Mouse (Mus musculus) left cerebral cortex, postnatal 10 days (tissue): ENCODE results near the gene B3glct. TPM values are rescaled to one million over a fixed set of nuclear protein-coding genes. Genes with fewer than 3 reads are reported as not detected.

Experiments
- DNase-seq, 2 experiments: peaks; one replicate each; pipeline ENCODE4 v3.0.0; 2021 to 2022; ENCODE audit warnings: low spot score in 2 of 2, mixed read lengths in 1 of 2; ENCODE audit errors: extremely low spot score in 1 of 2
- intact Hi-C: fragments of 180-260 bp; cut with DNase I; formaldehyde crosslinking; loops from one replicate; pipeline ENCODE4 v1.15.1; 2025
- total RNA-seq, 2 experiments: library from RNA; stranded (reverse); gene quantifications; 2 replicates each; pipeline ENCODE4 v1.2.3; 2021

The B3glct gene
- total RNA-seq, 2 experiments from 2014 or later = 25.2 to 28.1 TPM

DNA sequence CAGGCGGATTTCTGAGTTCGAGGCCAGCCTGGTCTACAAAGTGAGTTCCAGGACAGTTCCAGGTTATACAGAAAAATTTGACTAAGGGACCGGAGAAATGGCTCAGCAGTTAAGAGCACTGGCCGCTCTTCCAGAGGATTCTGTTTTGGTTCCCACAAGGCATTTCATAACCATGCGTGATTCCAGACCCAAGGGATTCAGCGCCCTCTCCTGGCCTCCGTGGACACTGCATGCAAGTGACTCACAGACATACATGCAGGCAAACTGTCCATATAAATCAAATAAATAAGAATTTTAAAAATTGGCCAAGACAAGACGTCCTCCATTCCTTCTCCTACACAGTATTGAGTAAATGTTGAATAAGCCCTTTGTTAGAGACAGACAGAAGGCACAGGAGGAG is 53.7 kb downstream of the B3glct start:
- no peak for DNase-seq
- intact Hi-C loops = no loop called here

DNA sequence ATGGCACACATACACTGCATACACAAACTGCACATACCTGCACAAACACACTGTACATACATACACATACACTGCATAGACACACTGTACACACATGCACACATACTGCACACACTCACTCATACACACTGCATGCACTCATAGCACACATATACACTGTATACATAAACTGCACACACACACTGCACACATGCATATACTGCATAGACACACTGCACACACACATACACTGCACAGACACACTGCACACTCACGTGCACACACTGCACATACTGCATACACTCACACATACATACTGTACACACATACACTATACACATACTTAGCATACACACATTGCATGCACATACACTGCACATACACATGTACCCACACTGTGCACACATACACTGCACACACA is 59.2 kb downstream of the B3glct start:
- intact Hi-C loops = no loop called here

DNA sequence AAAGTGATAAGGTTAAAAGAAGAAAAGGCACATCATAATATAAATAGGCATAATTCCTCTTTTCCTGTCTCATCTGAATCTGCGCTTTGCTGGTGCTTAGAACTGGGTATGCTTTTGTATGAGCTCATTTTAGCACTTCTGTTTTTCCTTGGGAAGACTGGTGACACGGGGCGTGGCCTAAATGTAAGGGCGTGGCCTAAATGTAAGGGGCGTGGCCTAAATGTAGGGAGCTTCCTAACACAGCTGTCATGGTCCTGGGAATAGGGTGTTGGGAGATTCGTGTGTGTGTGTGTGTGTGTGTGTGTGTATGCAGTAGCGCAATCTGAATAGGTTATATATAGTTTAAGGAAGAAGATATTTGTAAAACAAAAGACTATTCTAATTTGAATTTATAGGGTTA is 62.1 kb downstream of the B3glct start:
- DNase-seq = no peak
- intact Hi-C loops = loop anchor here (10.0 kb wide), 1 partner anchor 115 kb away; no protein-coding TSS in a partner anchor

More for the DNA sequence above, 59.2 kb downstream of the B3glct start:
- DNase-seq = no peak

DNA sequence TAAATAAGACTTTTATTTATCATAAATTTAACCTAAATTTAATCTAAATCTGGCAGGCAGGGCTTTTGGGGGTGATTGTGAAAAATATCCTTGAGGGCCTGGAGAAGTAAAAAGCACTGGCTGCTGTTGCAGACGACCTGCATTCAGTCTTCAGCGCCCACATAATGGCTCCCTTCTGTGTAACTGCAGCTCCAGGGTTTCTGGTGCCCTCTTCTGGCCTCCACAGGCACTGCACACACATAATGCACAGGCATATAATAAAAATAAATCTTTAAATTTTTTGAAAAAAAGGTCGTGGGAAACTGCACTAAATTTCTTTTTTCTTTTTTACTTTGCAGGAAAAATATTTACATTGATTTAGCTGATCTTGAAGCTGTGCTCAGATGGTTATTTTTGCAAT is 62.7 kb downstream of the B3glct start:
- DNase-seq = no peak
- intact Hi-C loops = loop anchor here (10.0 kb wide), 1 partner anchor 114 kb away; no protein-coding TSS in a partner anchor

DNA sequence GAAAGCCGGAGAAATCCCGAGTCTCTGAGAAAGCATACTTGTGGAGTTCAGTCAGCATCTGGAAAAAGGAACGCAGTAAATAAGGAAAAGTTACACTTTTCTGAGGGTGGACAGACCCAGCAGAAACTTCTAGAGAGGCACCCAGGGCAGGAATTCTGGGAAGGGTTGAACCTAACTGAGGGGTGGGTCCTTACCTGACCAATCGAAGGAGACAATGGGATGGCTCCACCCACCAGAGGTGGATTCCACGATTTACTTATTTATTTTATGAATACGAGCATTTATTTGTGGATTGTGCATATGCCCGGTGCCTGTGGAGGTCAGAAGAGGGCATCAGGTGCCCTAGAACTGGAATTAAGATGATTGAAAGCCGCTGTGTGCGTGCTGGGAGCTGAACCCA is 64.3 kb downstream of the B3glct start:
- intact Hi-C loops = loop anchor here (10.0 kb wide), 1 partner anchor 113 kb away; no protein-coding TSS in a partner anchor
- DNase-seq = no peak

DNA sequence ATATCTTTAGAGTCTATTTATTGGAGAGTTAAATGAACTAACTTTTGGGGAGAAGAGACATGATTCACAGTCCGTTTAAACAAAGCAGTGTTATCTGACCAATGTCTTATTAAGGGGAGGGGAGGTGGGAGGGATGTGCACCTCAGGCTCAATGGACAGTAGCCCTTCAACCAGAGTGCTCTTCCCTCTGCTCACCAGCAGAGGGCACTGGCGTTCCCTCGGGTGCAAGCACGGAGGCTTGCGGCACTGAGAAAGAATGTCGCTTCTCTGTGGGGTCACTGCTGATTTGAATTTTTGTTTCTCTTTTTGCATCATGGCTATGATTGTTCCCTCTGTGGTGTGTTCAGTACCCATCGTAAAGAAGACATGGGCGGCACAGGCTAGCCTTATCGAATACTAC is 67.0 kb downstream of the B3glct start:
- no peak for DNase-seq
- intact Hi-C loops = loop anchor here (10.0 kb wide), 1 partner anchor 110 kb away; no protein-coding TSS in a partner anchor

DNA sequence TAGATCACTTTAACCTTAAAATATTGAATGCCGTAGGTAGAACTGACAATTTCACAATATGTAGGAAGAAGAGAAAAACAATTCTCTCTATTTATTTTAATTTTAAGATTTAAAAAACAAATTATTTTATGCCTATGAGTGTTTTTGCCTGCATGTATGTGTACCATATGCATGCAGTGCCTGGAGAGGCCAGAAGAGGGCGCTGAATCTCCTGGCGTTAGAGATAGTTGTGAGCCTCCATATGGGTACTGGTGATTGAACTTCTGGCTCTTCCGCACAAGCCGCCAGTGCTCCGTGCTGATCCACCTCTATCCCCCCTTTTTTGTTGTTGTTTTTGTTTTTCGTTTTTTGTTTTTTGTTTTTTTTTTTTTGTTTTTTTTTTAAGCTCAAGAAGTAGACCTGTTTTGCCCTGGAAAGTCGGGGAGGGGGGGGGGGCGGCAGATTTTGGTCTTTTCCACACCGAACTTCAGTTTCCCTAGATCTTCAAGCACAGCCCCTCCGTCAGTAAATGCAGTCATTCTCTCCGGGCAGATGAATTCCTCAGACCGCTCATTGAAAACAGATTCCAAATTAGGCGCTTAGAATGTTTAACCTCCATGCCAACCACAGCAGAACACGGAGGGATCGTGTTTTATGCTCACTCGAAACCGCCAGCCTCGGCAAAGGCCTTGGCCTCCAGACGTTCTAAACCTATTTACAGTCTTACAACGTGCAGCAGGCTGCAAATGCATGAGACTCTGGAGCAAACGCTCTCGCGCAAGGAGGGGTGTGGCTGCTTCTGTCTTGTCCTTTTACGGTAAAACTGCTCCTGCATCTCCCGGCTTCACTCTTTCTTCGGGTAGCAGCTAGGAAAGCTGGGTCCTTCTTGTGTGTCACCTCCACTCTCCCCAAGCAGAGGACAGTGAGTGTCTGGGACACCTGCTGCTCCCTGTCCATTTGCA is 70.9 kb downstream of the B3glct start:
- intact Hi-C loops = loop anchor here (10.0 kb wide), 1 partner anchor 106 kb away; no protein-coding TSS in a partner anchor
- no peak for DNase-seq

DNA sequence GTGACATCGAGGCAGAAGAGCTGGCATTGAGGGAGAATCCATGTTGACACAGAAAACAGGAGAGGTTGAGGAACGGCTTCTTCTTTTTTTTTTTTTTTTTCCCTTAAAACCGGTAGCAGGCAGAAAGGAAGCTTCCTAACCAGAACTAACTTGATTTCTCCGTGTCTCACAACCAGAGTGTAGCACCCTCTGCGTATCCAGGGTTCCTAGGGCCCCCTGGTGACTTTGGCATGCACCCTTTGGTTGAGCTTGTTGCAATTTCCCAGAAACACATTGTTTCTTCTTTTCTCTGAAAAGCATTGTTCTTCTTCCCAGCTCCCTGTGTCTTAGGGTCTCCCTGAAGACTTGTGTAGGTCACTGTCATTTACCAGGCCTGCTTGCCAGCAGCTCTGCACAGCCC is 73.8 kb downstream of the B3glct start:
- DNase-seq = no peak
- intact Hi-C loops = no loop called here

DNA sequence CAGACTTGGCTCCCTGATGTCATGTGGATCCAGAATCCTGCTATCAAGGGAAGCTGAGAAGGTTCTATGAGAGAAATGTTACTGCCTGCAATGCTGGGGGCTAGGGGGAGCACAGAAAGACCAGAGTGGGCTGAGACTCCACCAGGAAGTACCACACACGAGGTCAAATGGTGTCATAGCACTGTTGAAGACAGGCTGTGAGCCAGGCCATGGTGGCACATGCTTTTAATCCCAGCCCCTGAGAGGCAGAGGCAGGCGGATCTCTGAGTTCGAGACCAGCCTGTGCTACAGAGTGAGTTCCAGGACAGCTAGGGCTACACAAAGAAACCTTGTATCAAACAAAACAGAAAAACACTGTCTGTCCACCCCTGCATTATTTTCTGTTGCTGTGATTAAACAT is 75.0 kb downstream of the B3glct start:
- intact Hi-C loops = no loop called here
- DNase-seq = no peak

DNA sequence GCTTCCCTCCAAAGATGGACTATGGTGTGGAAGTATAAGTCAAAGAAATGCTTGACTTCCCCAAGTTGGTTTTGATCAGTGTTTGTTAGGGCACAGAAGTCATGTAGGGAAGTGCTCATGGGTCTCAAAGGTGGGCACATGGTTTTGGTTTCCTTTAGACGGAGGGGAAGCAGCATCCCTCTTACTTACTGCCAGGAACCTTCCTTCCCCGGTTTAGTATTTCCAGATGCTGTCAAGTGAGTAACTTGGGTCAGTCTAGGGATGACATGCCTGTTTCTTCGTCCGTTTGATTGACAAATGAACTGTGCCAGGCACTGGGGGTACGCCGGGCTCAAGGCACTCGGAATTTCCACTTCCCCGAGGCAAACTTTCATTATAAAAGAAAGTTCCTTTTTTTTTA is 89.1 kb downstream of the B3glct start:
- no peak for DNase-seq
- intact Hi-C loops = no loop called here

DNA sequence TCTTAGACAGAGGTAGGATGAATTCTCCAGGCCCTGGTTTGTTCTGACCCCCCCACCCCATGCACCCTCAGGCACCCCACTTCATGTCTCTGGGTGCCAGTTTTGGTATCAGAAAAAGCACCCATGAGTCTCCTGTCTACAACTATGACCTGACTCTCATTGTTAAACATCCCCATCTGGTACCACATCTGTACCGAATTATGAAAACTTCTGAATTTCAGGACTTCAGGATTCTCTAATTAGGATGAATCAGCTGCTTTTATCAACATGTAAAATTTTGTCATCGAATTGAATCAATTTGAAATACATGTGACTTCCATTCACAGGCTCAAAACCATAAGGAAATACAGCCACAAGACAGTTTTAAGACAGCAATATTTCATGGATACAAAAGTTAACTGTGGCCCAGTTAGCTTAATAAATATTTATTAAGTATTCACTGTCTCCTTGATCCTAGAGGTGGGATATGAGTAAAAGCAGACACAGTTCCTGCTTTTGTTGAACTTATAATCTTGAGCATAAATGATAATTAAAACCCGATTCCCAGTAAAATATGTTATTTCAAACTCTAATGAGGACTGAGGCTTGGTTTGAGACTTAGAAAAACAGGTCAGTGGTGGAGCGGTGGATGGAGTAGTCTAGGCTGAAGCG is 89.7 kb downstream of the B3glct start:
- intact Hi-C loops = no loop called here
- no peak for DNase-seq

DNA sequence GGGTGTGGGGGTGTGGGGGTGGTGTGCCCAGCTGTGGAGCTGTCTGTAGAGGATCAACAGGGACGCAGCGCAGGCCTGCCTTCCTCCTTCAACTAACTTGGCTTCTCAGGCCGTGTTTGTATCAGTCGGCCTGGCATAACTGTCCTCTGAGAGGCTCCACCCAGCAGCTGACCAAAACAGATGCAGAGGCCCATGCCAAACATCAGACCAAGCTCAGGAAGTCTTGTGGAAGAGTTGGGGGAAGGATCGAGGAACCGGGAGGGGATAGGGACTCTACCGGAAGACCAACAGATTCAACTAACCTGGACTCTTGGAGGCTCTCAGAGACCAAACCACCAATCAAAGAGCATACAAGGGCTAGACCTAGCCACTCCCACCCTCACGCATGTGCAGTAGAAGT is 91.6 kb downstream of the B3glct start:
- intact Hi-C loops = no loop called here
- DNase-seq = no peak

DNA sequence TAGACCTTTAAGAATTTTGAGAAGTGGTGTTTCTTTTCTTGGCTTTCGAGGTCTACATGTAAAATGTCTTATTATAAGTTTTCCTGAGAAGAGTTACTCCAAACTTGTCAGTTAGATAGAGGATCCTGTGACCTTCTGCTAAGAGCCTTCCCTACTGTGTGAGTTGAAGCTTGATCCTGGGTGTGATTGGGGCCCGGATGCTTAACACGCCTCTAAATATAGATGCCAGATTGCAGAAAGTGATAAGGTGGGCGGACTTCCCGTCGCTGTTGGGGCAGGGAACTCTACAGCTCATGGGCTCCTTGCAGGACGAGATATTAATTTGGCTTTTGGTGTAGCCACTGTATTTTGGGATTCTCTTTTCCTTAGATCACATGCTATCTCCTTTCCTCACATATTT is 98.0 kb downstream of the B3glct start:
- intact Hi-C loops = no loop called here
- no peak for DNase-seq

DNA sequence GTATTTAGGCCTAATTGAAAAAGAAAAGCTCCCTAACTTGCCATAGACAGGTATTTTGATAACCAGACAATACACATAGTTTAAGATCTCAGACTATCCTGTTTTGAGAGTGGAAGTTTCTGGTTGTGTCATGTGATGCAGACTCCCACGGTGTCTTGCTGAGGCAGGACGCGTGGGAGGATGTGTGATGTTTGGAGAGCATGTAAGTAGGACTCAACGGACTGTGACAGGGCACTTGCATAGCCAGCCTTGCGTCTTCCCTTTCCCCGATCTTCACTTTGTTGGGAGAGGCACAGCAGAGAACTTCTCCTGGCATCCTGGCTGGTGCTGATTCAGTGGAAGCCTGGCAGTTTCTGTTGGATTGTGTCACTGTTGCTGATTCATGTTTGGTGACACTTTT is 101.7 kb downstream of the B3glct start:
- DNase-seq = no peak

DNA sequence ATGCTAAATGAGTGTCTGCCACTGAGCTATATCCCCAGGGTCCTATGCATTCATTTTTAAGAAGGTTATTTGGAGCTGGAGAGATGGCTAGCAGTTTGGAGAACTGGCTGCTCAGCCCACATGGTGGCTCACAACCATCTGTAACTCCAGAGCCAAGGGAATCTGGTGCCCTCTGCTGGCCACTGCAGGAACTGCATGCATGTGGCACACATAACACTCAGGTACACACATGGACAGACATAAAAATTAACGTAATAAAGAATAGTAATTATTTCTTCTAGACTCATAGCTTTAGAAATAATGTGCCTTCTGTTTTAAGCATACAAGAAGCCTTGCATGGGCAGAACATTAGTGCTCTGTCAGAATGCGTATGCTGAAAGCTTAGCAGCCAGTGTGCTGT is 102.4 kb downstream of the B3glct start:
- DNase-seq = no peak
- intact Hi-C loops = no loop called here

More for the DNA sequence above, 101.7 kb downstream of the B3glct start:
- intact Hi-C loops = no loop called here

DNA sequence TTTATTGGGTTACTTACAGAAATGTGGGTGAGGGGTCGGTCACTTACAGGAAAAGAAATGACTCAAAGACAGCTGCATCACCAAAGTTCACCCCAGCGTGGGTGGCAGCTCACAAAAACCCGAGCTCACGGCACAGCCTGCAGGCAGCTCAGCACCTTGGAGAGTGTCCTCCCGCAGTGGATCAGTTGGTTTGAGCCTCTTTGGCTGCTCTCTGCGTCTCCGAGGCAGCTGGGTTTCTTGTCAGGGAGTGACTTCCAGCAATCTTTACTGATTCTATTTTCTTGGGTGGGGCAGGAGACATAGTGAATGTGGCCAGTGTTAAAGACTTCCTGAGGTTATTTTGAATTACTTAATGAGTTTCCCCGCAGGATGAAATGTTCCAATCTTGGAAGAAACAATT is 112.1 kb downstream of the B3glct start:
- no peak for DNase-seq
- intact Hi-C loops = no loop called here

DNA sequence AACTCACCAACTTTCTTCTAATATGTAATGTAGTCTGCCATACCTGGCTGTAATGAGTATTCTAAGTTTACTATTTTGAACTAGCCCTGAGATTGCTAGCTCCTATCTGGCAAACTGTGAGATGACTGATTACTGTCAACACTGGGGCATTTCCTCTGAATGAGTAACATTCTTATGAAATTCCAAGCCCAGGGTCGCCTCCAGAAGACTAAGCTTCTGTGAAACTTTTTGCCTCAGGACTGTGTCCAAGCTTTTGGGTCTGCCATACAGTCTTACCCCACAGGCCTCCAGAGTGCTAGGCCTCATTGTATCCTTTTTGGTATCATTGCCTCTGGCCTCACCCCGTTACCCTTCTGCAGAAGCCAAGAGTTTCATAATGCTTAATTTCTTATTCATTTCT is 132.0 kb downstream of the B3glct start:
- intact Hi-C loops = no loop called here
- no peak for DNase-seq

DNA sequence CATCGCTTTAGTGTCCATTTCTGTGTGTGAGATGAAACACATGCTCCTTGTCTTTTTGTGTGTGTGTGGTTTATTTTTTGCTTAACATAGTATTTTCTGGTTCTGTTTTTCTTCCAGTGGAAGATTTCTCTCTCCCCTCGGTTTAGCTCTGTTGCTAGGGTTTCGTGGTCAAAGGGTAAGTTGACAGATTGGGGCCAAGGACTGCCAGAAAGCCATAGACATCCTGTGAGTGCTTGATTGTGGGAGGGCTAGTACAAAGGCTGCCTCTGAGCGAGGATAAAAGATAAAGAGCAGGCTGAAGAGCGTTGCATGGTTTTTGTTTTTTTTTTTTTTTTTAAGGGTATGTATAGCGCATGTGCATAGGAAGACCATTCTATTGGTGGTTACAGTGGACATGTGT is 133.8 kb downstream of the B3glct start:
- no peak for DNase-seq
- intact Hi-C loops = no loop called here
